Mouse (Mus musculus): Measurements from ENCODE around the gene Zfp106. TPM values are rescaled to one million over a fixed set of nuclear protein-coding genes. Genes with fewer than 3 reads are reported as not detected.
A peak's percentile ranks its signal among the peaks of the same experiment; 100 is the strongest.

Gene Zfp106
- polyA plus RNA-seq, 1 experiment from 2014 or later = 45.5 TPM

DNA sequence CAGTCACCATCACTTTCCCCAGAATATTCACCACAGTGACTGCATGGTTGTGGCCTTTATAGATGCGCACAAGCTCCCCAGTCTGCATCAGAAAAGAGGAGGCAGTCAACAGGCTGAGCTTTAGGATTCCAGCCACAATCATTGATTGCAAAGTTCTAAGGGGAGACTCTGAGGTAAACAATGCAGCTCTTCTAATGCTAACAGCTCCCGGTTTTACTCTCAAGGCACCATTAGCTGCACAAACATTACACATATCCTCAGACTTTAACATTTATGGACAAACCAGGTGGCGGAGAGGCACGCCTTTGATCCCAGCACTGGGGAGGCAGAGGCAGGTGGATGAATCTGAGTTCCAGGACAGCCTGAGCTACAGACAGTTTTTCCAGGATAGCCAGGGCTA is 49.5 kb downstream of the Zfp106 start:
- Histone ChIP-seq H3K4me2 (replicated peaks; ENCODE audit: low read depth, low read length) (no peak overlapping the region), H3K9me3 (ENCODE audit: low read length) (no peaks in the 10 kb centered on the region), H3K9ac (replicated peaks; ENCODE audit: low read length) (no peak overlapping the region), H3K36me3 (ENCODE audit: insufficient read depth, low read length) (peaks cover 67% of the 10 kb centered on the region), H3K4me1 (ENCODE audit: insufficient read depth, low read length) (no peaks in the 10 kb centered on the region), H3K27ac (ENCODE audit: low read length) (no peak overlapping the region), H3K27me3 (ENCODE audit: insufficient read depth, low read length) (no peaks in the 10 kb centered on the region), H3K4me3 (ENCODE audit: low read length) (no peak overlapping the region)
- ATAC-seq (ENCODE audit: low FRiP score, low TSS enrichment) = no peak
- WGBS = 95% methylated on average over 4 of the region's 4 CpGs

DNA sequence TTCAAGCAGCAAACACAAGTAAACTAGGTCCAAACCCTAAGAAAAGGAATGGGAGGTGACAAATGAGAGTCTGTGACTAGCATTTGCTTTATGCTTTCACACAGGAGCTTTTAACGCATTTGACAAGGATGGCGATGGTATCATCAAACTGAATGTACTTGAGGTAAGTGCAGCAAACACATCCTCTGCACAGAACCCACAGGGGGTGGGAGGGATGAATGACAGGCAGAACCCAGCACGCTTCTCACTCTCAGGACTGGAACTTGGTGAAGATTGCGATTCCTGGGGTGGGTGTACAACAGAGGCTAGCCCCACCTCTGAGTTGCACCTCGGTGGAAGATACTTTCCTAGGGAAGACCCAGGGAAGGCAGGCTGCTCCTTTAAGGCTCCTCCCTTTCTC is 59.7 kb downstream of the Zfp106 start:
- Histone ChIP-seq H3K27ac (ENCODE audit: low read length) (no peak overlapping the region), H3K9ac (replicated peaks; ENCODE audit: low read length) (no peak overlapping the region), H3K27me3 (ENCODE audit: insufficient read depth, low read length) (no peaks in the 10 kb centered on the region), H3K9me3 (ENCODE audit: low read length) (no peaks in the 10 kb centered on the region), H3K4me1 (ENCODE audit: insufficient read depth, low read length) (peaks cover 11% of the 10 kb centered on the region; the same call in 1 of the 2 replicates), H3K4me3 (ENCODE audit: low read length) (no peak overlapping the region), H3K36me3 (ENCODE audit: insufficient read depth, low read length) (peaks cover 27% of the 10 kb centered on the region), H3K4me2 (replicated peaks; ENCODE audit: low read depth, low read length) (no peak overlapping the region)
- WGBS = 87% methylated on average over 5 of the region's 5 CpGs
- no peak for ATAC-seq (ENCODE audit: low FRiP score, low TSS enrichment)

DNA sequence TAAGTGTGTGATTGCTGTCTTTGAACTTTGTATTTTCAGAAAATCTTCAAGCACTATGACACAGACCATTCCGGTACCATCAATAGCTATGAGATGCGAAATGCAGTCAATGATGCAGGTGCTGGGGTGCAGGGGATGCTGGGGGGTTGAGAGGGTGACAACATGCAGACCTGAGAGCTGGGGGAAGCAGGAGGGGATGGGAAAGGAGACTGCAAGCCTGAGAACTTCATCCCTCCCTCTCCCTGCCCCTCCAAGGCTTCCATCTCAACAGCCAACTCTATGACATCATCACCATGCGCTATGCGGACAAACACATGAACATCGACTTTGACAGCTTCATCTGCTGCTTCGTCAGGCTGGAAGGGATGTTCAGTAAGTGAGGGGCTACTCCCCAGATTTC is 60.5 kb downstream of the Zfp106 start:
- Histone ChIP-seq H3K9ac (replicated peaks; ENCODE audit: low read length) (no peak overlapping the region), H3K4me1 (ENCODE audit: insufficient read depth, low read length) (peaks cover 11% of the 10 kb centered on the region; the same call in 1 of the 2 replicates), H3K9me3 (ENCODE audit: low read length) (no peaks in the 10 kb centered on the region), H3K36me3 (ENCODE audit: insufficient read depth, low read length) (peaks cover 21% of the 10 kb centered on the region), H3K27me3 (ENCODE audit: insufficient read depth, low read length) (no peaks in the 10 kb centered on the region), H3K4me3 (ENCODE audit: low read length) (no peak overlapping the region), H3K27ac (ENCODE audit: low read length) (no peak overlapping the region), H3K4me2 (replicated peaks; ENCODE audit: low read depth, low read length) (no peak overlapping the region)
- WGBS = 90% methylated on average over 6 of the region's 6 CpGs
- no peak for ATAC-seq (ENCODE audit: low FRiP score, low TSS enrichment)

DNA sequence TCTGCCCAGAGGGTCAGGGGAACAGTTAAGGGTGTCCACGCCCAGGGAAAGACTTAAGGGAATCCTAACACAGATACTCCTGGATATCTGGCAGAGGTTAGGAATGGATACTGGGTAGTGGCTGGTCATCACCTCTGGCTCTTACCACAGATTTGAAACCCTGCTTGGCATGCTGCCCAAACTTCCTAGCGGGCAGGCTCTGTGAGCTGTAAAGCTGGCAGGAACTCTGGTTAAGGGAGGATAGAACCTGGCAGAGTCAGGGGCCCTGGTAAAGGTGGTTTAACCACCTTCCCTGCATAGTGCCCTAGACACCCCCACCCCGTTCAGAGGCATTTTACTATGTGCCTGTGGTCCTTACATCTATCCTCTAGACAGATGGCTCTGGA is 61.0 kb downstream of the Zfp106 start:
- Histone ChIP-seq H3K4me3 (ENCODE audit: low read length) (no peak overlapping the region), H3K36me3 (ENCODE audit: insufficient read depth, low read length) (peaks cover 18% of the 10 kb centered on the region), H3K4me2 (replicated peaks; ENCODE audit: low read depth, low read length) (no peak overlapping the region), H3K9me3 (ENCODE audit: low read length) (no peaks in the 10 kb centered on the region), H3K27ac (ENCODE audit: low read length) (no peak overlapping the region), H3K27me3 (ENCODE audit: insufficient read depth, low read length) (no peaks in the 10 kb centered on the region), H3K9ac (replicated peaks; ENCODE audit: low read length) (no peak overlapping the region), H3K4me1 (ENCODE audit: insufficient read depth, low read length) (peaks cover 11% of the 10 kb centered on the region; the same call in 1 of the 2 replicates)
- WGBS = 61% methylated on average over 3 of the region's 3 CpGs
- no peak for ATAC-seq (ENCODE audit: low FRiP score, low TSS enrichment)

DNA sequence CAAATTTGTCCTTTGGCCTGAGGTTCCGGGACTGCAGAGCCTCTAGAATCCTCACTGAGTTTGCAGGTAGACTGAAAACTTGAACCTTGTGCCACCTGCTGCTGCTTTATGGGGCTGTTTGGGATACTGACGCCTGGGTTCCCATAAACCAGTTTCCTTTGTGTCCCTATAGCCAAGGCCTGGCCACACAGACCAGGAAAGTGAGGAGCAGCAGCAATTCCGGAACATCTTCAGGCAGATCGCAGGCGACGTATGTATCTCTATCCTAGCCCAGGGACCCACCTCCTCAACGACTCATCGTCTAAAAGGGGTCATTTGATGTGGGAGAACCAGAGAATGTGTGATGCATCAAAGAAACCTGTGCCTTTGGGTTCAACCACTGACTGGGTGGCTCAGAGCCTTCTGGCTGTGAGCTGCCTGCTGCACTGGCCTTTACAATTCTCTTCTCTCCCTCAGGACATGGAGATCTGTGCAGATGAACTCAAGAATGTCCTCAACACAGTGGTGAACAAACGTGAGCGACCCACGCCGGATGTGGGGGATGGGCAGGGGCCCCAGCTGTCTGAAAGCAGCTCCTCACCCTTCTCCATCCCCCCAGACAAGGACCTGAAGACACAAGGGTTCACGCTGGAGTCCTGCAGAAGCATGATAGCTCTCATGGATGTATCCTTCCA is 61.6 kb downstream of the Zfp106 start:
- Histone ChIP-seq H3K27ac (ENCODE audit: low read length) (no peak overlapping the region), H3K4me2 (replicated peaks; ENCODE audit: low read depth, low read length) (no peak overlapping the region), H3K4me1 (ENCODE audit: insufficient read depth, low read length) (peaks cover 11% of the 10 kb centered on the region; the same call in 1 of the 2 replicates), H3K36me3 (ENCODE audit: insufficient read depth, low read length) (peaks cover 18% of the 10 kb centered on the region), H3K9me3 (ENCODE audit: low read length) (no peaks in the 10 kb centered on the region), H3K27me3 (ENCODE audit: insufficient read depth, low read length) (no peaks in the 10 kb centered on the region), H3K4me3 (ENCODE audit: low read length) (no peak overlapping the region), H3K9ac (replicated peaks; ENCODE audit: low read length) (no peak overlapping the region)
- 59% methylated on average over 13 of the region's 13 CpGs for WGBS
- no peak for ATAC-seq (ENCODE audit: low FRiP score, low TSS enrichment)

DNA sequence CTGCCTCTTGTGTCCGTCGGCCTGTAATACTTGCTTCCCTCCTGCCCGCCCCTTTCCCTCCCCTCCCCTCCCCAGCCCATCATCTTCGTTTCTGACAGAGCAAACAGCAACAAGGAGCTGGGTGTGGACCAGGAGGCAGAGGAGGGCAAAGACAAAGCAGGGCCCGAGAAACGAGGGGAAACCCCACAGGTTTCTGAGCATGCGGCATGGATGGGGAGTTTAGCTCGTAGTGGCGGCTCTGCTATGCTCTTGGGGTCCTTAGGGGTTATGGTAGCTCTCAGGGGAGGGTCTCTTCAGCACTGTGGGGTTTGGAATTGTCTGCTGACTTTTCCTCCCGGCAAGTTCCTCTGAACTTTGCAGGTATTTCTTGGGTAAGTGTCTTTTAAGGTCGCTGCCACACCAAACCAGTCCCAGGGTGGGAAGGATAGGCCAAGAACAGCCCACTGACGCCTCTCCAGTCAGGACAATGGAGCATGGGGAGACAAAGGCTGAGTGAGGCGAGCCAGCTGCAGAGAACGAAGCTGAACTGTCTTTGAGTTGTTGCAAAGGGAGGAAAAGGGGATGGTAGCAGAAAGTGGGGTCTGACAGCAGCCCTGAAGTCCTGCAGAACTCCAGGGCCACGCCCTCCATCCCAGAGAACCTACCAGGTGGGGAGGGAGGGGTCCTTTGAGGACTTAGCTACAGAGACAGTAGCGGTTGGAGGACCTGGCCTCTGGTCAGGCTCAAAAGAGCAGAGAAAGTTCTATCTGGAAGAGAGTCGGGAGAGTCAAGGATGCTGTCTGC is 62.3 kb downstream of the Zfp106 start:
- H3K4me1 ChIP-seq (ENCODE audit: insufficient read depth, low read length) = peaks cover 11% of the 10 kb centered on the region; the same call in 1 of the 2 replicates
- H3K27ac ChIP-seq (ENCODE audit: low read length) = no peak overlapping the region
- no peak for ATAC-seq (ENCODE audit: low FRiP score, low TSS enrichment)
- no peak overlapping the region for H3K4me3 ChIP-seq (ENCODE audit: low read length)
- 0 out of 2 replicates have a peak overlapping the region, but pooled peaks have one; percentile 11 for H3K9ac ChIP-seq (replicated peaks; ENCODE audit: low read length)
- WGBS = 42% methylated on average over 17 of the region's 17 CpGs
- H3K9me3 ChIP-seq (ENCODE audit: low read length) = no peaks in the 10 kb centered on the region
- H3K36me3 ChIP-seq (ENCODE audit: insufficient read depth, low read length) = peaks cover 15% of the 10 kb centered on the region
- no peaks in the 10 kb centered on the region for H3K27me3 ChIP-seq (ENCODE audit: insufficient read depth, low read length)
- 0 out of 2 replicates have a peak overlapping the region, but pooled peaks have one; percentile 9 for H3K4me2 ChIP-seq (replicated peaks; ENCODE audit: low read depth, low read length)

DNA sequence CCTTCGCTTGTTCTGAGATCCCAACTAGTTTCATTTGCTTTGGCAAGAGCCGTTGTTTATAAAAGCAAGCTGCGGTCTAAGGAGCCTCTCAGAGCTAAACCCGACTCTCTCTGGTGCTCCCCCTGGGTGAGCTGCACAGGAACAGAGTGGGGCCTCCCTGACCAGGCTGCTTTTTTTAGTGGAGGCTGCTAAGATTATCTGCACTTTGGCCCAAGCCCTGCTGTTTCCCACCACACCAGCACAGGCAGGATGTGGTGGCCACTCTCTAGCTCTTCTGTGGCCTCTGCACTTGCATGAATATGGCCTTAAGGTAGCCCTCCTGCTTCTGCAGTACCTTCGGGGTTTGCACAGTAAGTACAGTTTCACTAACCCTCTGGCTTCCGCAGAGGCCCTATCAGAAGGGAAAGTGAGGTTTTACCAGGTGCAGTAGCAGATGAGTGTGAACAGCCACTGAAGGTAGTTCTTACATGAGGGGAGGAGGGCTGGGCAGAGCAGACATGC is 63.6 kb downstream of the Zfp106 start:
- no peaks in the 10 kb centered on the region for H3K9me3 ChIP-seq (ENCODE audit: low read length)
- WGBS = 49% methylated on average over 6 of the region's 6 CpGs
- no peak for ATAC-seq (ENCODE audit: low FRiP score, low TSS enrichment)
- no peak overlapping the region for H3K27ac ChIP-seq (ENCODE audit: low read length)
- H3K9ac ChIP-seq (replicated peaks; ENCODE audit: low read length) = no peak overlapping the region; the same call in 1 of the 2 replicates
- no peak overlapping the region for H3K4me2 ChIP-seq (replicated peaks; ENCODE audit: low read depth, low read length)
- no peak overlapping the region for H3K4me3 ChIP-seq (ENCODE audit: low read length)
- H3K36me3 ChIP-seq (ENCODE audit: insufficient read depth, low read length) = 0 out of 2 replicates have a peak, but pooled peaks cover 2% of the 10 kb centered on the region
- H3K27me3 ChIP-seq (ENCODE audit: insufficient read depth, low read length) = no peaks in the 10 kb centered on the region
- peaks cover 11% of the 10 kb centered on the region; the same call in 1 of the 2 replicates for H3K4me1 ChIP-seq (ENCODE audit: insufficient read depth, low read length)

DNA sequence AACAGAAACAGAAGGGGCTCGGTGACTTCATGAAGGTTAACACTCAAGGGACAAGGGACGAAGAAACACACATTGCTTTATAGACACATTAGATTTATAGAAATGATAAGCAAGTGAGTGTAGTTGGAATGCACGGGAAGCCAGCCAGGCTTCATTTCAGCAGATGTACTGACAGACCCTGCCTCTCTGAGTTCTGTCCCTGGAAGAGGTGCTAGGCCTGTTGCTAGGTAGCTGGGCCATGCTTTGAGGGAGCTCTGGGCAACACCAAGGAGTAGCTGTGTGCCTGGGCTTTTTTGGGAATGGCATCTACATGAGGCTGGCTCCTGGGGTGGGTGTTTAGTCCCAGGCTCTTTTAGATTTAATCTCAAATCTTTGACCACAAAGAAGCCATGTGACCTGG is 67.1 kb downstream of the Zfp106 start:
- 42% methylated on average over 3 of the region's 3 CpGs for WGBS
- H3K4me1 ChIP-seq (ENCODE audit: insufficient read depth, low read length) = peaks cover 10% of the 10 kb centered on the region; the same call in 1 of the 2 replicates
- no peaks in the 10 kb centered on the region for H3K27me3 ChIP-seq (ENCODE audit: insufficient read depth, low read length)
- H3K9me3 ChIP-seq (ENCODE audit: low read length) = no peaks in the 10 kb centered on the region
- no peak overlapping the region for H3K4me3 ChIP-seq (ENCODE audit: low read length)
- no peak overlapping the region for H3K27ac ChIP-seq (ENCODE audit: low read length)
- no peak overlapping the region for H3K4me2 ChIP-seq (replicated peaks; ENCODE audit: low read depth, low read length)
- H3K9ac ChIP-seq (replicated peaks; ENCODE audit: low read length) = no peak overlapping the region
- ATAC-seq (ENCODE audit: low FRiP score, low TSS enrichment) = no peak
- no peaks in the 10 kb centered on the region for H3K36me3 ChIP-seq (ENCODE audit: insufficient read depth, low read length)

DNA sequence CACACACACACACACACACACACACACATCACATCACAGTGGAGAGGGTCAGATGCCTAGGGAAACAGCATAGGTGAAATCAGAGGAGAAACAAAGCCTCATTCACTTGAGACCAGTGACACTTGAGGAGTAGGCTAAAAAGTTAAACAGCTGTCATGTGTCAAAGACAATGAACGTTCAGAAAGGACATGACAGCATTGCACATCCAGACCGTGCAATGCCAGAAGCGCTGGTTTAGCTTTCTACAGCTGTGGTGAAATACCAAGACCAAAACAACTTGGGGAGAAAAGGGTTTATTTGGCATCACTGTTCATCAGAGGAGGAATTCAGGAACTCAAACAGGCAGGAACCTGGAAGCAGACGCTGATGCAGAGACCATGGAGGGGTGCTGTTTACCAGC is 70.4 kb downstream of the Zfp106 start:
- H3K9ac ChIP-seq (replicated peaks; ENCODE audit: low read length) = no peak overlapping the region
- H3K4me2 ChIP-seq (replicated peaks; ENCODE audit: low read depth, low read length) = no peak overlapping the region
- no peaks in the 10 kb centered on the region for H3K9me3 ChIP-seq (ENCODE audit: low read length)
- ATAC-seq (ENCODE audit: low FRiP score, low TSS enrichment) = no peak
- H3K36me3 ChIP-seq (ENCODE audit: insufficient read depth, low read length) = no peaks in the 10 kb centered on the region
- no peaks in the 10 kb centered on the region for H3K4me1 ChIP-seq (ENCODE audit: insufficient read depth, low read length)
- no peaks in the 10 kb centered on the region for H3K27me3 ChIP-seq (ENCODE audit: insufficient read depth, low read length)
- no peak overlapping the region for H3K27ac ChIP-seq (ENCODE audit: low read length)
- WGBS = 35% methylated on average over 4 of the region's 4 CpGs
- no peak overlapping the region for H3K4me3 ChIP-seq (ENCODE audit: low read length)

DNA sequence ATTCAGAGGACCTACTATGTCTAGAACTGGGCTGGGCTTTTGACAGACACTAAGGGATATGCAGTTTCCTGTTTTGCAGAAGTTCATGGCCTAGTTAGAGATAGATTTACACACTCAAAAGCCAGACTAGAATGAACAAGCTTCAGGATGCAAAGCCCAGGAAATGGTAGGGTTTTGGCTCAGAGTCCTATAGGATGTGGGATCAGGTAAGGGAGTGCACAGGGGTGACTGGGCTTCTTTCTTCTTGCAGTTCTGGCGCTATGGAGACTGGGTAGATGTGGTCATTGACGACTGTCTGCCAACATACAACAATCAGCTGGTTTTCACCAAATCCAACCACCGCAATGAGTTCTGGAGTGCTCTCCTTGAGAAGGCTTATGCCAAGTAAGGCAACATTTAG is 79.4 kb downstream of the Zfp106 start:
- H3K4me2 ChIP-seq (replicated peaks; ENCODE audit: low read depth, low read length) = no peak overlapping the region
- WGBS = 85% methylated on average over 3 of the region's 3 CpGs
- no peak for ATAC-seq (ENCODE audit: low FRiP score, low TSS enrichment)
- H3K9me3 ChIP-seq (ENCODE audit: low read length) = no peaks in the 10 kb centered on the region
- no peak overlapping the region for H3K4me3 ChIP-seq (ENCODE audit: low read length)
- no peak overlapping the region for H3K9ac ChIP-seq (replicated peaks; ENCODE audit: low read length)
- H3K4me1 ChIP-seq (ENCODE audit: insufficient read depth, low read length) = peaks cover 12% of the 10 kb centered on the region
- no peak overlapping the region for H3K27ac ChIP-seq (ENCODE audit: low read length)
- H3K27me3 ChIP-seq (ENCODE audit: insufficient read depth, low read length) = no peaks in the 10 kb centered on the region
- H3K36me3 ChIP-seq (ENCODE audit: insufficient read depth, low read length) = no peaks in the 10 kb centered on the region

Data from kidney, embryonic 16.5 days (tissue).